Mouse (Mus musculus): ENCODE results near the gene Kcnj8. TPM values are rescaled to one million over a fixed set of nuclear protein-coding genes. Genes with fewer than 3 reads are reported as not detected.

Kcnj8 gene
- total RNA-seq, 1 experiment = 0.58 TPM

DNA sequence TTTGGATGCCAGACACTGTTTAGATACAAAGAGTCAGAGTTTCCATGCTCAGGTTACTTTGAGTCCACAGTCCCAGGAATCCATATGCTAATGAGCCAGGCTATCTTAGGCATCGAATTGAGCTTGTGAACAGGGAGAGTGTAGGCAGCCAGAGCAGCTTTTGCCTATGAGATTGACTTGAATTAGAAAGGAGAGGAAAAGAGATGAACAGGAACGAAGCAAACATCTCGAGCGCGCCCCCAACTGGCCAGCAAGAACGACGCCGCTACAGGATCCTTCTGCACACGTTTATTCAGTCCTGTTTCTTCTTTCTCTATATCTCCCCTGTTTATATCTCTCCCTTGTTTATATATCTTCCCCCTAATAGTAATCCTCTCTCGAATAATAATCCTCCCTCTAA is 56.5 kb downstream of the Kcnj8 start:
- Histone ChIP-seq H3K9ac (ENCODE audit: insufficient read depth, low read depth, low read length, poor library complexity, severe bottlenecking) (no peak overlapping the region), H3K4me3 (ENCODE audit: insufficient read depth in 1 of 2, low read depth in 1 of 2, low read length in 2 of 2, poor library complexity in 1 of 2, severe bottlenecking in 1 of 2) (no peak overlapping the region), H3K36me3 (ENCODE audit: control insufficient read depth, insufficient read depth, low read length, poor library complexity, severe bottlenecking) (no peaks in the 10 kb centered on the region), H3K27ac (ENCODE audit: insufficient read depth, low read depth, low read length, poor library complexity, severe bottlenecking) (no peak overlapping the region), H3K4me1 (ENCODE audit: control insufficient read depth in 2 of 2, insufficient read depth in 2 of 2, low read length in 2 of 2, poor library complexity in 1 of 2) (peaks cover 16% of the 10 kb centered on the region in 2 experiments), H3K9me3 (ENCODE audit: control insufficient read depth, insufficient read depth, low read depth, low read length) (no peaks in the 10 kb centered on the region)
- DNase-seq (ENCODE audit: low read depth, low spot score) = no peak
- TF ChIP-seq CHD2 (IDR thresholded peaks at IDR 0.05; ENCODE audit: low read depth, low read length) (no peak), MAFK (IDR thresholded peaks at IDR 0.05; ENCODE audit: insufficient read depth, low read depth, low read length) (no peak), ZC3H11A (IDR thresholded peaks at IDR 0.05; ENCODE audit: borderline replicate concordance, low read depth, low read length) (no peak), HCFC1 (IDR thresholded peaks at IDR 0.05; ENCODE audit: borderline replicate concordance, insufficient read depth, low read length) (no peak)
- in situ Hi-C loops (cut with MboI; ENCODE audit: low sequenced_read_pairs in 2 of 2, unreplicated experiment in 2 of 2) = loop anchor here in 1 of 2 experiments (10.0 kb wide), 1 partner anchor 140 kb away; no protein-coding TSS in a partner anchor

Other genes starting within 250 kb of the Kcnj8 start
- 0.11 and 0.49 TPM in 2 replicates for gene Slco1a5, start 248.6 kb downstream of the Kcnj8 start, total RNA-seq (2012; rRNA removed)
- 10.4 and 10.8 TPM in 2 replicates for gene Pyroxd1, start 226.0 kb downstream of the Kcnj8 start, total RNA-seq (2012; rRNA removed)
- gene Recql, start 184.5 kb downstream of the Kcnj8 start, total RNA-seq (2012; rRNA removed) = 22.6 and 24.7 TPM in 2 replicates
- 85.4 and 86.2 TPM in 2 replicates for gene Golt1b, start 184.4 kb downstream of the Kcnj8 start, total RNA-seq (2012; rRNA removed)
- 0.94 and 1.4 TPM in 2 replicates for gene Spx, start 158.2 kb downstream of the Kcnj8 start, total RNA-seq (2012; rRNA removed)
- not detected in 2 replicates for gene Gys2, start 98.5 kb downstream of the Kcnj8 start, total RNA-seq (2012; rRNA removed)
- 139 and 178 TPM in 2 replicates for gene Ldhb, start 63.7 kb downstream of the Kcnj8 start, total RNA-seq (2012; rRNA removed)
- gene Abcc9, start 130.7 kb upstream of the Kcnj8 start, total RNA-seq (2012; rRNA removed) = 0.05 and 0.13 TPM in 2 replicates
- gene Cmas, start 185.1 kb upstream of the Kcnj8 start, total RNA-seq (2012; rRNA removed) = 50.3 and 61.0 TPM in 2 replicates
- 0.16 and 0.31 TPM in 2 replicates for gene Sult6b2, start 232.9 kb upstream of the Kcnj8 start, total RNA-seq (2012; rRNA removed)

All from ES-E14 (cell line).